Mouse (Mus musculus) liver, adult 2 months (tissue): ENCODE results near the gene Ythdf1.

ENCODE experiments used
- CTCF ChIP-seq: fragments of 200-500 bp; IDR thresholded peaks from 2 replicates; pipeline ENCODE4 v1.5.1; 2011; ENCODE audit warnings: low read depth, low read length, control low read depth
- POLR2A ChIP-seq: fragments of 200-500 bp; IDR thresholded peaks from 2 replicates; pipeline ENCODE4 v1.6.1; 2011; ENCODE audit warnings: low read length, control low read depth; ENCODE audit not compliant: insufficient read depth; ENCODE audit errors: extremely low read depth

DNA sequence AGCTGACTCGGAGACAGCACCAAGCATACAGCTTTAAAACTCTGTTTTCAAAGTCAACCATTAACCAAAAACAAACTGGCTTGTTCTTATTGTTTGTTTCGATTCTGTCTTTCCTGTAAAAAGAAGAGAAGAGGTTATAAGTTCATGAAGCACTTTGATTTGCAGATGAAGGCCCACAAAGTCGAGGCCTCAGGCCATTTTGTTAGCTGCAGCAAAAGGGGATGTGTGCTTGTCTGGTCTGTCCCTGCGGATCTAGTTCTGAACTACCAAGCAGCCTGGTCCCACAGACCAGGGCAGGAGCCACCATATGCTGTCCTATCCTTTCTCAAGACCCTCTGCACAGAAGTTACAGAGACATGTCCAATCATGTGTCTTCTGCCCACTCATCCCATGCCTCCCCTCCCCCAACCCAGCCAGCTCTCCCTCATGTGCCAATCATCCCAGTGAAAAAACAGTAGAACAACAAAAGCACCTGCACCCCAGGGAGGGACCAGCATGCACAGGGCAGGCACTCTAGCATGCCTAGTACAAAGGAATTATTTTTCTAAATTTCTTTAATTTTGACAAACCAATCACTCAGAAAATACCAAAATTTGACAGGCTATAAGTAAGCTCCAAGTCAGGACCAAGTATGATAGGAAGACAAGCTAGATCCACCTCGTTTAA lies 15.1 kb downstream of the Ythdf1 start:
- TF ChIP-seq CTCF (no peak), POLR2A (no peak)
